Mouse (Mus musculus) embryo, embryonic 11.5 days (tissue): ENCODE results near the gene I830077J02Rik.
"Not testable (repeated sequence)": the region's sequence is repeated elsewhere in the genome, so short reads cannot be mapped to it uniquely, and the experiment has no call there.

Source experiments
- DNase-seq: peaks from one replicate; pipeline ENCODE4 v3.0.0-alpha.2; 2012; ENCODE audit warnings: low read depth, low spot score

The I830077J02Rik gene

GRCm38 (mm10) chr3:105918355-105918745, 14.1 kb downstream of the I830077J02Rik start:
- DNase-seq: no peak

GRCm38 (mm10) chr3:105917656-105918354, 14.7 kb downstream of the I830077J02Rik start:
- DNase-seq: no peak

- DNase-seq: not testable (repeated sequence)
These were observed 16.0 kb downstream of the I830077J02Rik start for GRCm38 (mm10) chr3:105916455-105916854.

- DNase-seq: no peak
These were observed 17.2 kb downstream of the I830077J02Rik start for GRCm38 (mm10) chr3:105915281-105915680.

DNA sequence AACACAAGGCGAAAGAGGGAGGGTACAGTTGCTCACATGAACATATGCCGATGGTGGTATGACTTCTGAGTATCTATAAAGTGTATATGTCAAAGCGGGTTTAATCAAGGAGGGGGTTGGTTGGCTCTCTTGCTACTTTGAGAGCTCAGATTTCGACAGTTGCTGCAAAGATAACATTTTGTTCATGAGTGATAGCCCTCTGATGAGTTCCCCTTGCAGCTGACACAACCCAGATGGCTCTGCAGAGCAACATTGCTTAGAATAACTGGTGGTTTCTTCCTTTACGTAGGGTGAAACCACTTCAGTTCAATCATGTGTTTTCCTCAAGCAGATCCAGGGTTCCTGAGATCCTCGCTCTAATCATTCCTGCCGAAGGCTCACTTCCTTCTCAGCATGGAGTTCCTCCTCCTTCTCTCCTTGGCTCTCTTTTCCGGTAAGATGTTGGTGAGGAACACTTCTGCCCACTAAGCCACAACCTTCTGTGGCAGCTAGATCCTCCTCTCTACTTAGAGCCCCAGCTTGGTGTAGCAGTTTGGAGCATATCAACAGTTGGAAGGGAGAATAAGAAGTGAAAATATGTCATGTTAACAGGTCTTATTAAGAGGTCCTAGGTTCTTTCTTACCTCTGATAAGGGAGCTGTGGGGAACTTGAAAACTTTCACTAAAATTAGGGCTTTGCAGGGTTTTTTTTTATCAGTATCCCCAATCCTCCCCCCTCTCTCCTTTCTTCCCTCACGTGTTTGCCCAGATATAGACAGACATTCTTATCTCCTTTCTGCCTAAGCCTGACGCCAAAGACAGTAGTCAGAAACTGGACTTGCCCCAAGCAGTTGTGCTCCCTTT, 18.4 kb downstream of the I830077J02Rik start:
- no peak for DNase-seq

DNA sequence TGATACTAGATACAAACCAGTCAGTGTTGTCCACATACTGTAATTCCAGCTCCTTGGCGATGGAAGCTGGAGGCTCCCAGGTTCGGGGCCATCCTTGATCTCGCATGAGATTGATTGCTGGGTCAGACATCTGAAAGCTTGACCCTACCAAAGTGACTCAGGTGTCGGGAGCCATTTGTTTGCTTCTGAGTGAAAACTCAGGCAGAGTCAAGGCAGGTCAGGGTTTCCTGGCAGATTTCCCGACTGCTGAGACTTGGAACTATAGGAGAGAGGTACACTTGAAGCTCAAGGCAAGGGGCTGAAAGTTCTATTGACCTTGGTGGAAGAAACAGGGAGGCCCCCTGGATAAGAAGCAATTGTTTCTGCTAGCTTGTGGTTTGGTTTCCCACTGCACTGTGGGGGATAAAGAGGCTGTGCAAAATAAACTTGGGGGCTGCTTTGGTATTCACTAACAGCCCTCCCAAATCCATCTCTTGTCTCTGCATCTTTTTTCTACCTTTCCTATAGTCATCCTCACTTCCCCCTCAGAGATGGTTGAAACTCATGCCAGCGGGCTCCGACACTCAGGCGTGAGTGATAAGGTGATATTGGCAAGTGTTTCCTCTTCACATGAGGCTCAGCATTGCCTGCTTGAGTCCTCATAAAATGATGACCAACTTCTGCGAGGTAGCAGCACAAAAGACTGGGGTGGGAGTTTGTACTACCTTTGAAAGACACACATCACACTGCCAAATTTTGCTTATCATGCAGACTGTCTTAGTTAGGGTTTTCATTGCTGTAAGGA, 20.2 kb downstream of the I830077J02Rik start:
- no peak for DNase-seq

DNA sequence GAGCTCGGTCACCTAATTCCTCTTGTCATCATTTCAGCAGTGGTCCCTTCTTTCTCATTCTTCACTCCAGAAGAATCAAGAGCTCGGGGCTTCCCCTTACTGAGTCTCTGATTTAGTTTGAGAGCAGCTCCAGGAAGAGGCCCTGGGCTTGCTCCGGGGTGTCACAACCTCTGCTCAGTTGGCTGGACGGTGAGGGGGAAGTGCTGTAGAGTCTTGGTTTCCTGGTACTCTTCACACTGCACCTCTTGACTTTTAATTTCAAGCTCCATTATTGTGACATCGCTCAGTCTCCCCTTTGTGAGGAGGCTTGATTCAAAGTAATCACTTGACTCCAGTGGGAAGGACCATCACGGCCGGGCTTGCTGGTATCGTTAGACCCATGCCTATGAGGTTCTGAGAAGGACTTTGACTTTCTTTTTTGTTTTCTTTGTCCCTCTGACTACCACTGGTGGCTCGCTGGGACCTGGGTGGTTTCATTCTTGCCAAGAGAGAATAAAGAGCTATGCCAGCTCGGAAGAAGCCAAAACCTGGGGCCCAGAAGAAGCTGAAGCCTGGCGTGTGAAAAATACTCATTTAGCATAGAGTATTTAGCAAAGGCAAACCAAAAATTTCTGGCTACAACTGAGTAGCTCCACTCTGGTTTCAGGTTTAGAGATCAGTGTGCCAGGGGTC, 21.8 kb downstream of the I830077J02Rik start:
- no peak for DNase-seq

DNA sequence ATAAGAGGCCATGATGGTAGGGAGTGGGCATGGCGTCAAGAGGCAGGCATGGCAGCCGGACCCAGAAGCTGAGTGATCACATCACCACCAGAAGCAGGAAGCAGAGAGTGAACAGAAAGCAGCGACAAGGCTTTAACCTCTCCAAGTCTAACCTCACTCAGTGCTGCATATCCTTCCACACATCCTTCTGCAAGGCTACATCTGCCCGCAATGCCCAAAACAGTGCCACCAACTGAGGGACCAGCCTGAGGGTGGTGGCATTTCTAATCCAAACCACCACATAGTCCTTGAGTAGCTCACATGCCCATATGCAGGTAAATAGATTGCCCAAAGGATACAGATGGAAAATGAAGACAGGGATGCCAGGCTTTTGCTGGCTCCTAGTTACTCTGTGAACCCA, 23.5 kb downstream of the I830077J02Rik start:
- DNase-seq: no peak

GRCm38 (mm10) chr3:105907956-105908655, 24.4 kb downstream of the I830077J02Rik start:
- DNase-seq: no peak

- no peak for DNase-seq
These were observed 27.7 kb downstream of the I830077J02Rik start for GRCm38 (mm10) chr3:105904721-105905120.

DNA sequence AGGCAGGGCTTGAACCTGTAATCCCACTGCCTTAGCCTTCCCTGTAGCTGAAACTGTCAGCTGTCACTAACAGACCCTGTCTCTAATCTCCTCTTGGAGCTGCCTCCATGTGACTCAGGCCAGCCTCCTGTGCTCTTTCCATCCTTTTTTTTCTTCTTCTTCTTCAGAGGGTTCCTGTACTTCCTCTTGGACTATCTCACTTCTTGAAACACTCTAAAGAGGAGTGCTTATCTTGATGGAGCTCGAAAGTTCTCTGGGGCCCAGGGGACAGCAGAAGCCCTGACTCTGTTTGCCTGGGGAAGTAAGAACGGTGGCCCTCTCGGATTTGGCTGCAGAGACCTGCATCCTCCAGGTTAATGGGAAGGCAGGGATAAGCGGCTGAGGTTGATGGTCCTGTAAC, 28.3 kb downstream of the I830077J02Rik start:
- DNase-seq: no peak

DNA sequence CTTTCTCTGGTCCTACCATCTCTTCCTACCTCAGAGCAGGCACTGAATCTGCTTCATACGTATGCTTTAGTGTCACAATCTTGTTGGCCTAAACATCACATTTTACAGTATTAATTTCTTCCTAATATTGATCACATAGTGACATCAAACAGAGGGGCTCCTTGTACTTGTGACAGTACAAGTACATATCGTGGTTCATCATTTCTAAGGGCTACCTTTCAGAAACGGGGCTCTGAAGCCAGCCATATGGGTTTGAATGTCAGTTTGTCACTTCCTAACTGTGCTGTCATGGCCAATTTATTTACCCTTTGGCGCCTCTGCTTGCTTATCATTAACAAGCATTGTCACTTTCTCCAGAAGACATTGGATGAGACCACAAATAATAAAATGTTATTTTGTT, 31.0 kb downstream of the I830077J02Rik start:
- DNase-seq: no peak

DNA sequence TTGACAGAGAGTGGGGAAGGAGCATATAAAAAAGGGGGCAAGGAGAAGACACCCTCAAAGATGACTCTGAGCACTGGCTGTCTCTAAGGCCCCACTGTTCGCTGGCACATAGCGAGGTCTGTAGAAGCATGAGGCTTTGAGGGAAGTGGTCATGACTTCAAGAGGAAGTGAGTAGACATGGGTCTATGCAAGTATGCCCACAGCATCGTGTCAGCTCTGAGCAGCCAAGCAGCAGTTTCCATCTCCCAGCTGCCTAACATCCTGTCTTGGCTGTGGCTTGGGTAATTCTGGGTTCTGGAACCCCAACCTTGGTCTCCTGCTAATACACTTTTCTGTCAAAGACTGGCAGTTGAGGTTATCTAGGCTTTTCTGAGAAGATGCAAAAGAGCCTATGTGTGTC, 31.7 kb downstream of the I830077J02Rik start:
- DNase-seq: no peak

GRCm38 (mm10) chr3:105900266-105900665, 32.2 kb downstream of the I830077J02Rik start:
- no peak for DNase-seq

- DNase-seq: peak; percentile 76
These were observed 32.9 kb downstream of the I830077J02Rik start for GRCm38 (mm10) chr3:105899394-105900147.

- DNase-seq: no peak
These were observed 33.6 kb downstream of the I830077J02Rik start for GRCm38 (mm10) chr3:105898861-105899260.

DNA sequence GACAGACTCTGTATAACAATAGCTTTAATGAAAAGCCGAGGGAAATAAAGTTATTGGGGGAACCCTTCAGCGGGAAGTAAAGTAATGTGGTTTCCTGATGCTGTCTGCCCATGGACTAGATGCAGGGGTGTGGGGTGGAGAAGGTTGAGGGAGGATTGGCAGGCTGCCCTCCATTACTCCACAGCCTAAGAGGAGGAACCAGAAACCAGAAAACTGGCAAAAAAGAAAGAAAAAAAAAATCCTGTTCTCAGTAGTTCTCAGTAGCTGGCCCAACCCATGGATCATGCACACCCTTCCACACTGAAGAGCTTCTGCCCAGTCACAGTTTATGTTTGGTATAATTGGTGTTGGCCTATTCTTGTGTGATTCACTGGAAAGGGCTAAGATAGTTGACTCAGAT, 34.1 kb downstream of the I830077J02Rik start:
- DNase-seq: no peak

GRCm38 (mm10) chr3:105896811-105897210, 35.7 kb downstream of the I830077J02Rik start:
- no peak for DNase-seq

DNA sequence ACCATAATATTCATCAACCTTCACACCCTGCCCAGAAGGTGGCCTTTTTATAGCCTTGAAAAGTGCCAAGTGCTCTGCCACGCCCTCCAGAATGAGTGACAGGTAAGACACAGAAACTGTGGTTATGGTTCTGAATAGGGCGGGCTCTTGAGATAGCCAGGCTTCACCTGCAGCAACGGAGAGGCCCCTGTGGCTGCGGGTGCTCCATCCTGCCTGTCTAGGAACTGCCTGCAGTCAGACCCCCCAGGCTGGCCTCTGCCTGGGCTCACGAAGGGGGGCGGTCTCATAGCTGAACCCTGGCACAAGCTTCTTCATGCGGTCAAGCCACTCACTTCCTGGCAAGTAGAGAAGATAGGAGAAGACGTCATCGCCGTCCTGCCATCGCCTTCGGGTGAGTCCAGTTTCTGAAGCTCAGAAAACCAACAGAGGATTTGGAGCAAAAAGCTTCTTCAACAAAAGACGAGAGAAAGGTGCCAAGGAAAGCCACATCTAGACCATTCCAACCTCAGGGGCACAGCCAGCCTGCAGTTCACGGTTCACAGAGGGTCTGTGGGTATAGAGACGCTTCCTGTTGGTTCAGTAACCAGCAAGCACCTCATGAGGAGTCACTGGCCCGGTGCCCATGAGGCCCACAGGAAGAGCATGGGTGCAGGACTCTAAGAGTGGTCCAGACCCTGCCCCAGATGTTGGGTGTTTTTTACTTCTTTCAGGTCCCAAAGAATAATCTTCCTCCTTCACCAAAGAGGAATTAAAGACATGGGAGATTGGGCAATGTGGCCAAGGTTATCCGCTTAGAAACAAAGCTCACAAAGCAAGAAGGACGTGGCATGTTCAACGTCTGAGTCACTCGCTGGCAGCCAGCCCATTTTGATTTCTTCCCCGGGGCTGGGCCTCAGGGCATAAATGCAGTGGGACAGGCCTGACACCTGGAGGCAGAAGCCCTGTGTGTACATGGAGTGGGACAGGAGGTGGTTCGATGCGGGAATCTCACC, 37.6 kb downstream of the I830077J02Rik start:
- DNase-seq: no peak
